Mouse (Mus musculus) macrophage (primary cell): Measurements from ENCODE around the gene Arhgap4. TPM values are rescaled to one million over a fixed set of nuclear protein-coding genes. Genes with fewer than 3 reads are reported as not detected.

Experiments used
- polyA plus RNA-seq: library from polyadenylated mRNA; stranded (reverse); fragments of 250-400 nt; gene quantifications from 3 replicates; pipeline ENCODE4 v1.2.4, GENCODE M21; 2018; ENCODE audit warnings: inconsistent platforms

The Arhgap4 gene
- polyA plus RNA-seq, 1 experiment from 2014 or later = 13.2 TPM

Other genes starting within 250 kb of the Arhgap4 start
- gene Slc6a8, start 248.7 kb downstream of the Arhgap4 start, polyA plus RNA-seq = 66.4 to 157 TPM (median 124 TPM) in 3 replicates
- gene Bcap31, start 205.7 kb downstream of the Arhgap4 start, polyA plus RNA-seq = 211 to 247 TPM (median 232 TPM) in 3 replicates
- gene Abcd1, start 205.3 kb downstream of the Arhgap4 start, polyA plus RNA-seq = 42.0 to 64.5 TPM (median 61.4 TPM) in 3 replicates
- gene Plxnb3, start 164.8 kb downstream of the Arhgap4 start, polyA plus RNA-seq = 0.69 to 2.3 TPM (median 1.4 TPM) in 3 replicates
- 0.25 to 0.87 TPM (median 0.77 TPM) in 3 replicates for gene Srpk3, start 147.5 kb downstream of the Arhgap4 start, polyA plus RNA-seq
- 74.1 to 137 TPM (median 85.2 TPM) in 3 replicates for gene Idh3g, start 135.0 kb downstream of the Arhgap4 start, polyA plus RNA-seq
- gene Ssr4, start 134.8 kb downstream of the Arhgap4 start, polyA plus RNA-seq = 92.9 to 202 TPM (median 173 TPM) in 3 replicates
- 0.07 to 0.10 TPM (median 0.09 TPM) in 3 replicates for gene Pdzd4, start 96.9 kb downstream of the Arhgap4 start, polyA plus RNA-seq
- gene Avpr2, start 29.8 kb downstream of the Arhgap4 start, polyA plus RNA-seq = 0.04 TPM in 1 of 3 replicates, not detected in the others
- gene L1cam, start 25.8 kb downstream of the Arhgap4 start, polyA plus RNA-seq = 0.94 to 1.8 TPM (median 1.1 TPM) in 3 replicates
- gene Naa10, start 74 bp upstream of the Arhgap4 start, polyA plus RNA-seq = 15.6 to 28.5 TPM (median 20.5 TPM) in 3 replicates
- 146 to 221 TPM (median 206 TPM) in 3 replicates for gene Renbp, start 9.0 kb upstream of the Arhgap4 start, polyA plus RNA-seq
- gene Hcfc1, start 44.5 kb upstream of the Arhgap4 start, polyA plus RNA-seq = 43.0 to 62.9 TPM (median 54.1 TPM) in 3 replicates
- gene Irak1, start 102.0 kb upstream of the Arhgap4 start, polyA plus RNA-seq = 56.5 to 75.1 TPM (median 66.5 TPM) in 3 replicates
- gene Opn1mw, start 205.6 kb upstream of the Arhgap4 start, polyA plus RNA-seq = not detected in 3 replicates
- gene Mecp2, start 213.5 kb upstream of the Arhgap4 start, polyA plus RNA-seq = 13.0 to 16.3 TPM (median 15.6 TPM) in 3 replicates
- gene Tex28, start 246.0 kb upstream of the Arhgap4 start, polyA plus RNA-seq = not detected in 3 replicates